Mouse (Mus musculus): Measurements from ENCODE around the gene Ralb. TPM values are rescaled to one million over a fixed set of nuclear protein-coding genes. Genes with fewer than 3 reads are reported as not detected.

Gene Ralb
- total RNA-seq, 2 experiments from 2014 or later = 6.9 to 10.5 TPM

Other genes starting within 250 kb of the Ralb start
- gene Inhbb, start 82.5 kb downstream of the Ralb start, total RNA-seq (2015; ENCODE audit: low replicate concordance) = not detected in 2 replicates
- gene Inhbb, start 82.5 kb downstream of the Ralb start, total RNA-seq (2017; ENCODE audit: low replicate concordance) = not detected in 2 replicates
- 5.6 and 7.7 TPM in 2 replicates for gene Tmem185b, start 21.4 kb upstream of the Ralb start, total RNA-seq (2015; ENCODE audit: low replicate concordance)
- gene Tmem185b, start 21.4 kb upstream of the Ralb start, total RNA-seq (2017; ENCODE audit: low replicate concordance) = 2.2 and 3.6 TPM in 2 replicates
- 0.42 TPM in 1 of 2 replicates, not detected in the other for gene Epb41l5, start 144.2 kb upstream of the Ralb start, total RNA-seq (2015; ENCODE audit: low replicate concordance)
- gene Epb41l5, start 144.2 kb upstream of the Ralb start, total RNA-seq (2017; ENCODE audit: low replicate concordance) = not detected in 2 replicates